Mouse (Mus musculus) midbrain, embryonic 13.5 days (tissue): ENCODE data around the gene Hhatl. TPM values are rescaled to one million over a fixed set of nuclear protein-coding genes. Genes with fewer than 3 reads are reported as not detected.
A peak's percentile ranks its signal among the peaks of the same experiment; 100 is the strongest.

Source experiments
- ATAC-seq: fragments of 200-750 bp; cut with Nextera tagmentation; 2 replicates; pipeline ENCODE4 v1.8.0; 2017; ENCODE audit warnings: mild to moderate bottlenecking, moderate TSS enrichment, moderate library complexity
- H3K27ac ChIP-seq: fragments of 300-500 bp; sonication (generic); 2 replicates; pipeline ENCODE4 v1.5.1; 2015; ENCODE audit warnings: inconsistent platforms, mild to moderate bottlenecking, moderate library complexity
- H3K27me3 ChIP-seq: fragments of 300-500 bp; sonication (generic); 2 replicates; pipeline ENCODE4 v1.6.1; 2015; ENCODE audit warnings: mild to moderate bottlenecking, inconsistent platforms
- H3K36me3 ChIP-seq: fragments of 300-500 bp; sonication (generic); 2 replicates; pipeline ENCODE4 v1.6.1; 2015; ENCODE audit warnings: mild to moderate bottlenecking, inconsistent platforms
- H3K4me1 ChIP-seq: fragments of 300-500 bp; sonication (generic); replicated peaks from 2 replicates; pipeline ENCODE4 v1.6.1; 2015; ENCODE audit warnings: inconsistent platforms
- H3K4me2 ChIP-seq: fragments of 300-500 bp; sonication (generic); replicated peaks from 2 replicates; pipeline ENCODE4 v1.6.1; 2015; ENCODE audit warnings: moderate library complexity, mild to moderate bottlenecking, inconsistent platforms
- H3K4me3 ChIP-seq: fragments of 300-500 bp; sonication (generic); replicated peaks from 2 replicates; pipeline ENCODE4 v1.5.1; 2015; ENCODE audit warnings: mild to moderate bottlenecking, inconsistent platforms
- H3K9ac ChIP-seq: fragments of 300-500 bp; sonication (generic); replicated peaks from 2 replicates; pipeline ENCODE4 v1.6.1; 2015; ENCODE audit warnings: mild to moderate bottlenecking, inconsistent platforms
- H3K9me3 ChIP-seq: fragments of 300-500 bp; sonication (generic); 2 replicates; pipeline ENCODE4 v1.6.1; 2016; ENCODE audit warnings: mild to moderate bottlenecking, inconsistent platforms
- WGBS: fragments of 180-500 bp; shearing (Covaris S2); methylation state at CpG from one replicate; pipeline ENCODE4 v1.1.7; 2015; 5-methylcytosine and 5-hydroxymethylcytosine counted together
- polyA plus RNA-seq: library from polyadenylated mRNA; unstranded; fragments of >200 nt; fragmentation: Nextera tagmentation; extraction: Ambion mirVana; gene quantifications from 2 replicates; pipeline ENCODE4 v1.2.1, GENCODE M21; 2015

Hhatl gene
- polyA plus RNA-seq, 1 experiment from 2014 or later = 0.24 TPM

DNA sequence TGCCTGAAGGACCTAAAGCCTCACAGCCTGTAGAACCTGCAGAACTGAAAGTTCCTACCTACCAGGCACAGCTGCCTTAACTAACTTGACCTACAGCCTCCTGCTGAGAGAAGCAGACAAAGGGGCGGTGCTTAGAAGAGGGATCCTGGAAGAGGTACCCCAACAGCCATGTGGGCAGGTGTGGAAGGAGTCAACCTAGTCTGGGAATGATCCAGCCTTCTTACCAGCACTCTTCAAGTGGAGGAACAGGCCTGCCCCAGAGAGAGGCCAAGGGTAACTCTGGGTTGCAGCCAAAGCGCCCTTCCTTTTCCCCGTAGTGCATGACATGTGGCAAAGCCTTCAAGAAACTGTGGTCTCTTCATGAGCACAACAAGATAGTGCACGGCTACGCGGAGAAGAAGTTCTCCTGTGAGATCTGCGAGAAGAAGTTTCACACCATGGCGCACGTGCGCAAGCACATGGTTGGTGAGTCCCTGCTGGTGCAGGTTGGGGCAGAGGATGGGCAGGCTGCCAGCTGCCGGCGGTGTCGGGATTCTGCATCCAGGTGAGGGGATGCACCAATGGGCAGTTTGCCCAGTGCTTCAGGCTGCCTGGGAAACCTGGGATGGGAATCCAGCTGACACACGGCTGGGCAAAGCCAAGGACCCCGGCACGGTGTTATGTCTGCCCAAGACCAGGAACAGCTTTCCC lies 27.0 kb downstream of the Hhatl start:
- no peak overlapping the region for H3K4me2 ChIP-seq
- no peak overlapping the region for H3K9ac ChIP-seq
- no peak overlapping the region for H3K4me3 ChIP-seq
- ATAC-seq = no peak
- no peaks in the 10 kb centered on the region for H3K9me3 ChIP-seq
- H3K4me1 ChIP-seq = peaks cover 18% of the 10 kb centered on the region
- H3K27me3 ChIP-seq = no peaks in the 10 kb centered on the region
- WGBS = 93% methylated on average over 16 of the region's 16 CpGs
- peaks cover 69% of the 10 kb centered on the region for H3K36me3 ChIP-seq
- no peak overlapping the region; the same call in 1 of the 2 replicates for H3K27ac ChIP-seq

GRCm38 (mm10) chr9:121763716-121764115 lies 28.6 kb downstream of the Hhatl start:
- Histone ChIP-seq H3K9me3 (no peaks in the 10 kb centered on the region), H3K27me3 (no peaks in the 10 kb centered on the region), H3K9ac (no peak overlapping the region), H3K4me2 (no peak overlapping the region), H3K4me3 (no peak overlapping the region), H3K27ac (no peak overlapping the region), H3K4me1 (peaks cover 23% of the 10 kb centered on the region), H3K36me3 (peaks cover 65% of the 10 kb centered on the region)
- 90% methylated on average over 19 of the region's 19 CpGs for WGBS
- ATAC-seq = no peak

GRCm38 (mm10) chr9:121762761-121763160 lies 29.5 kb downstream of the Hhatl start:
- no peaks in the 10 kb centered on the region for H3K9me3 ChIP-seq
- H3K4me1 ChIP-seq = peaks cover 32% of the 10 kb centered on the region
- no peak overlapping the region for H3K9ac ChIP-seq
- 88% methylated on average over 25 of the region's 25 CpGs for WGBS
- no peak for ATAC-seq
- no peaks in the 10 kb centered on the region for H3K27me3 ChIP-seq
- H3K4me3 ChIP-seq = no peak overlapping the region
- H3K27ac ChIP-seq = no peak overlapping the region
- H3K4me2 ChIP-seq = no peak overlapping the region
- H3K36me3 ChIP-seq = peaks cover 58% of the 10 kb centered on the region

- H3K27ac ChIP-seq = no peak overlapping the region
- H3K27me3 ChIP-seq = no peaks in the 10 kb centered on the region
- peaks cover 56% of the 10 kb centered on the region for H3K36me3 ChIP-seq
- no peak for ATAC-seq
- no peak overlapping the region; the same call in 1 of the 2 replicates for H3K9ac ChIP-seq
- H3K9me3 ChIP-seq = no peaks in the 10 kb centered on the region
- 89% methylated on average over 10 of the region's 10 CpGs for WGBS
- peaks cover 37% of the 10 kb centered on the region for H3K4me1 ChIP-seq
- no peak overlapping the region for H3K4me3 ChIP-seq
- H3K4me2 ChIP-seq = no peak overlapping the region
Measured at GRCm38 (mm10) chr9:121762248-121762647, 30.1 kb downstream of the Hhatl start.

- Histone ChIP-seq H3K4me1 (peaks cover 37% of the 10 kb centered on the region), H3K9me3 (no peaks in the 10 kb centered on the region), H3K36me3 (peaks cover 56% of the 10 kb centered on the region), H3K27ac (no peak overlapping the region), H3K27me3 (no peaks in the 10 kb centered on the region), H3K9ac (peak overlapping the region; percentile 93; the same call in 1 of the 2 replicates), H3K4me3 (no peak overlapping the region), H3K4me2 (no peak overlapping the region)
- 53% methylated on average over 8 of the region's 8 CpGs for WGBS
- ATAC-seq = no peak
Measured at GRCm38 (mm10) chr9:121761787-121762186, 30.5 kb downstream of the Hhatl start.

GRCm38 (mm10) chr9:121761091-121761665 lies 31.1 kb downstream of the Hhatl start:
- no peak overlapping the region for H3K27ac ChIP-seq
- no peak for ATAC-seq
- no peaks in the 10 kb centered on the region for H3K27me3 ChIP-seq
- peaks cover 37% of the 10 kb centered on the region for H3K4me1 ChIP-seq
- H3K4me3 ChIP-seq = peak overlapping the region; percentile 80
- H3K9me3 ChIP-seq = no peaks in the 10 kb centered on the region
- H3K4me2 ChIP-seq = peak overlapping the region; percentile 96
- H3K9ac ChIP-seq = peak overlapping the region; percentile 93
- peaks cover 54% of the 10 kb centered on the region for H3K36me3 ChIP-seq
- WGBS = 65% methylated on average over 10 of the region's 10 CpGs

GRCm38 (mm10) chr9:121760271-121761090 lies 31.8 kb downstream of the Hhatl start:
- no peaks in the 10 kb centered on the region for H3K9me3 ChIP-seq
- ATAC-seq = peak; percentile 22
- 1% methylated on average over 43 of the region's 43 CpGs for WGBS
- H3K4me2 ChIP-seq = peak overlapping the region; percentile 96
- peak overlapping the region; percentile 80 for H3K4me3 ChIP-seq
- peaks cover 37% of the 10 kb centered on the region for H3K4me1 ChIP-seq
- no peaks in the 10 kb centered on the region for H3K27me3 ChIP-seq
- peak overlapping the region; percentile 93 for H3K9ac ChIP-seq
- H3K27ac ChIP-seq = peak overlapping the region; percentile 81
- H3K36me3 ChIP-seq = peaks cover 51% of the 10 kb centered on the region

- Histone ChIP-seq H3K4me3 (peak within 1 kb of the TSS; percentile 80), H3K27me3 (no peaks in the 10 kb centered on the region), H3K9ac (peak within 1 kb of the TSS; percentile 93), H3K4me2 (peak within 1 kb of the TSS; percentile 96), H3K9me3 (no peaks in the 10 kb centered on the region), H3K4me1 (peaks cover 37% of the 10 kb centered on the region), H3K36me3 (peaks cover 51% of the 10 kb centered on the region), H3K27ac (peak within 1 kb of the TSS; percentile 81)
- under 1% methylated on average over 87 of the region's 97 CpGs for WGBS
- ATAC-seq = peak; percentile 78
Measured at GRCm38 (mm10) chr9:121759091-121760081, 32.9 kb downstream of the Hhatl start, which contains the start of gene Zfp651. Zfp651 (plus strand) TSS chr9:121759330.

GRCm38 (mm10) chr9:121757835-121758814 lies 34.2 kb downstream of the Hhatl start:
- peak overlapping the region; percentile 81 for H3K27ac ChIP-seq
- H3K9ac ChIP-seq = peak overlapping the region; percentile 93
- peak overlapping the region; percentile 96 for H3K4me2 ChIP-seq
- WGBS = 57% methylated on average over 10 of the region's 10 CpGs
- no peaks in the 10 kb centered on the region for H3K9me3 ChIP-seq
- ATAC-seq = no peak
- peak overlapping the region; percentile 80 for H3K4me3 ChIP-seq
- no peaks in the 10 kb centered on the region for H3K27me3 ChIP-seq
- peaks cover 37% of the 10 kb centered on the region for H3K4me1 ChIP-seq
- H3K36me3 ChIP-seq = peaks cover 50% of the 10 kb centered on the region

- Histone ChIP-seq H3K9ac (no peak overlapping the region), H3K9me3 (no peaks in the 10 kb centered on the region), H3K36me3 (peaks cover 48% of the 10 kb centered on the region), H3K4me2 (no peak overlapping the region), H3K27me3 (no peaks in the 10 kb centered on the region), H3K27ac (no peak overlapping the region), H3K4me1 (peaks cover 37% of the 10 kb centered on the region), H3K4me3 (no peak overlapping the region)
- 75% methylated on average over 3 of the region's 3 CpGs for WGBS
- no peak for ATAC-seq
Measured at GRCm38 (mm10) chr9:121757432-121757831, 34.9 kb downstream of the Hhatl start.
